Mouse (Mus musculus) forebrain, embryonic 11.5 days (tissue): ENCODE results near the gene Ankfy1. TPM values are rescaled to one million over a fixed set of nuclear protein-coding genes. Genes with fewer than 3 reads are reported as not detected.
"Not testable (repeated sequence)": the region's sequence is repeated elsewhere in the genome, so short reads cannot be mapped to it uniquely, and the experiment has no call there.

Experiments
- ATAC-seq: fragments of 200-750 bp; cut with Nextera tagmentation; replicated peaks from 2 replicates; pipeline ENCODE4 v1.8.0; 2017; ENCODE audit warnings: moderate TSS enrichment; ENCODE audit not compliant: low FRiP score
- DNase-seq: peaks from one replicate; pipeline ENCODE4 v3.0.0-alpha.2; 2017; ENCODE audit warnings: low spot score
- H3K27ac ChIP-seq: fragments of 300-500 bp; sonication (generic); 2 replicates; pipeline ENCODE4 v1.5.1; 2014; ENCODE audit warnings: low read depth, low read length
- H3K27me3 ChIP-seq: fragments of 300-500 bp; sonication (generic); 2 replicates; pipeline ENCODE4 v1.6.1; 2014; ENCODE audit warnings: mild to moderate bottlenecking, low read length, mixed read lengths; ENCODE audit not compliant: control insufficient read depth, insufficient read depth
- H3K36me3 ChIP-seq: fragments of 300-500 bp; sonication (generic); 2 replicates; pipeline ENCODE4 v1.6.1; 2014; ENCODE audit warnings: mild to moderate bottlenecking, low read length, moderate library complexity, mixed read lengths; ENCODE audit not compliant: control insufficient read depth, insufficient read depth
- H3K4me1 ChIP-seq: fragments of 300-500 bp; sonication (generic); replicated peaks from 2 replicates; pipeline ENCODE4 v1.6.1; 2014; ENCODE audit warnings: low read length, mixed read lengths; ENCODE audit not compliant: control insufficient read depth, insufficient read depth
- H3K4me2 ChIP-seq: fragments of 300-500 bp; sonication (generic); 2 replicates; pipeline ENCODE4 v1.6.1; 2014; ENCODE audit warnings: low read depth, mild to moderate bottlenecking, low read length, moderate library complexity, mixed read lengths; ENCODE audit not compliant: severe bottlenecking
- H3K4me3 ChIP-seq: fragments of 300-500 bp; sonication (generic); 2 replicates; pipeline ENCODE4 v1.5.1; 2014; ENCODE audit warnings: low read depth, low read length
- H3K9ac ChIP-seq: fragments of 300-500 bp; sonication (generic); 2 replicates; pipeline ENCODE4 v1.6.1; 2014; ENCODE audit warnings: low read length
- H3K9me3 ChIP-seq: fragments of 300-500 bp; sonication (generic); 2 replicates; pipeline ENCODE4 v1.6.1; 2016; ENCODE audit warnings: low read length, mixed read lengths; ENCODE audit not compliant: control insufficient read depth
- WGBS: fragments of 180-500 bp; shearing (Covaris S2); extraction: QIAGEN DNeasy Blood & Tissue Kit; methylation state at CpG from one replicate; pipeline ENCODE4 v1.1.7; 2014; 5-methylcytosine and 5-hydroxymethylcytosine counted together
- polyA plus RNA-seq: library from polyadenylated mRNA; unstranded; fragments of >200 nt; fragmentation: Nextera tagmentation; extraction: Ambion mirVana; gene quantifications from 2 replicates; pipeline ENCODE4 v1.2.1, GENCODE M21; 2014

Gene Ankfy1
- polyA plus RNA-seq, 1 experiment from 2014 or later = 33.1 TPM

- H3K36me3 ChIP-seq = no peaks in the 10 kb centered on the region
- no peak overlapping the region for H3K4me3 ChIP-seq
- H3K9me3 ChIP-seq = no peaks in the 10 kb centered on the region
- ATAC-seq = no peak
- no peak overlapping the region for H3K27ac ChIP-seq
- no peak overlapping the region for H3K9ac ChIP-seq
- WGBS = 94% methylated on average over 3 of the region's 3 CpGs
- DNase-seq = no peak
- H3K4me1 ChIP-seq = peaks cover 4% of the 10 kb centered on the region; the same call in 1 of the 2 replicates
- no peaks in the 10 kb centered on the region for H3K27me3 ChIP-seq
- H3K4me2 ChIP-seq = no peak overlapping the region
Measured at GRCm38 (mm10) chr11:72695025-72695424, 5.2 kb downstream of the Ankfy1 start.

GRCm38 (mm10) chr11:72696368-72696971 lies 6.7 kb downstream of the Ankfy1 start:
- Histone ChIP-seq H3K4me3 (no peak overlapping the region), H3K4me1 (no peaks in the 10 kb centered on the region), H3K4me2 (no peak overlapping the region), H3K27me3 (no peaks in the 10 kb centered on the region), H3K9me3 (no peaks in the 10 kb centered on the region), H3K27ac (no peak overlapping the region), H3K36me3 (no peaks in the 10 kb centered on the region), H3K9ac (no peak overlapping the region)
- no peak for DNase-seq
- ATAC-seq = no peak
- 88% methylated on average over 2 of the region's 2 CpGs for WGBS

DNA sequence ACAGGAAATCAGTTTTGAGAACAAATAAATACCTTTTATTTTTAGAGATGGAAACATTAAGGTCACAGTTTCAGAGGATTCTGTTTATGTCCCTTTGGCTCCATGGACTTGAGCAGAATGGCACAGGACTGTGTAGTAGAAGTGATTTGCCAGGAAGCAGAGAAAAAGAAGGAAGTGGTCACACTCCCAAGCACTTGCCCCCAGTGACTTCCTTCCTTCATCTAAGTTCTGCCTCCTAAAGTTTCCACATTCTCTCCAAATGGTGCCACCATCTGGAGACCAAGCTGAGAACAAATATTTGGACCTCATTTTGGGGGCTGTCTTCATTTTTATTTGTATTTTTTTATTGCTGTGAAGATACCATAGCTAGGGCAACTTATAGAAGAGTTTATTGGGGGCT lies 7.5 kb downstream of the Ankfy1 start:
- DNase-seq = no peak
- no peaks in the 10 kb centered on the region for H3K9me3 ChIP-seq
- H3K4me1 ChIP-seq = no peaks in the 10 kb centered on the region
- no peak overlapping the region for H3K9ac ChIP-seq
- ATAC-seq = no peak
- H3K27me3 ChIP-seq = no peaks in the 10 kb centered on the region
- no peak overlapping the region for H3K4me3 ChIP-seq
- H3K27ac ChIP-seq = no peak overlapping the region
- H3K36me3 ChIP-seq = no peaks in the 10 kb centered on the region
- no peak overlapping the region for H3K4me2 ChIP-seq

DNA sequence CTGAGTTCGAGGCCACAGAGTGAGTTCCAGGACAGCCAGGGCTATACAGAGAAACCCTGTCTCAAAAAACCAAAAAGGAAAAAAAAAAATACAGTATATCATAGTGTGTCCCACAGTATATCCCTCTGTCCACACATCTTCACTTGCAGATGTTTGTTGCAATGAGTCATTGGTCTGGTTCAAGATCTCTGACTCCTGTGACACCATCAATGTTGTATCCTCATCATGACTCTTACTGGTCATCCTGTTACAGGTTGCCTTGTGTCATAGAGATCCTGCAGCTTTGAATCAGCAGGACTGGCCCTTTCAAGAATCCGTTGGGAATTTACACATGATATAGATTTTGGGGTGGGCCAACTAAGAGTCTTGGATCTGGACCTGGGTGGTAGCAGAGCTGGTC lies 15.3 kb downstream of the Ankfy1 start:
- not testable (repeated sequence) for H3K9me3 ChIP-seq, H3K9ac ChIP-seq, H3K27ac ChIP-seq, ATAC-seq, H3K4me3 ChIP-seq, H3K36me3 ChIP-seq, DNase-seq, H3K4me1 ChIP-seq, H3K27me3 ChIP-seq, H3K4me2 ChIP-seq
- WGBS = 93% methylated on average over 2 of the region's 2 CpGs

- H3K27me3 ChIP-seq = no peaks in the 10 kb centered on the region
- no peak overlapping the region for H3K27ac ChIP-seq
- DNase-seq = no peak
- H3K36me3 ChIP-seq = no peaks in the 10 kb centered on the region; the same call in 1 of the 2 replicates
- H3K4me1 ChIP-seq = no peaks in the 10 kb centered on the region
- H3K4me2 ChIP-seq = no peak overlapping the region
- 95% methylated on average over 5 of the region's 5 CpGs for whole genome bisulfite sequencing
- no peak overlapping the region for H3K4me3 ChIP-seq
- no peak overlapping the region for H3K9ac ChIP-seq
- ATAC-seq = no peak
- H3K9me3 ChIP-seq = no peaks in the 10 kb centered on the region
Measured at GRCm38 (mm10) chr11:72712721-72713120, 22.9 kb downstream of the Ankfy1 start.

DNA sequence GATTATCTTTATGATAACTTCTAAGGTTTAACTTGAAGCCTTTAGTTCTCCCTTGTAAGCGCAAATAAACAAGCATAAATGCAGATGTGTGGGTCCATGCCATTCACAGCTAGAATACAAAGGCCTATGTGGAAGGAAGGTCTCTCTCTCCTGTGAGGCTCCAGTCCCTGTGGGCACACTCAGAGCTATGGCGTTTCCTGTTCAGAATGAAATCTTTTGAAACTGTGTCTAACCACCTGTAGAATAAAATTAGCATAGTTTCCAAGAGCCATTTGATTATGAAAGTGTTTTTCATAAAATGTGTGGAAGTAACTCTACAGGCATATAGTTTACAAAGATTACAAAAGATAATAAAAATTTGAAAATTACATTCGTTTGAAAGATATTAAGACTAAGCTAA lies 28.4 kb downstream of the Ankfy1 start:
- no peaks in the 10 kb centered on the region; the same call in 1 of the 2 replicates for H3K36me3 ChIP-seq
- no peak overlapping the region for H3K4me3 ChIP-seq
- 93% methylated on average over 3 of the region's 3 CpGs for WGBS
- DNase-seq (no peak), ATAC-seq (no peak)
- no peak overlapping the region for H3K9ac ChIP-seq
- H3K27ac ChIP-seq = no peak overlapping the region
- H3K4me1 ChIP-seq = no peaks in the 10 kb centered on the region
- no peaks in the 10 kb centered on the region for H3K9me3 ChIP-seq
- H3K27me3 ChIP-seq = no peaks in the 10 kb centered on the region
- no peak overlapping the region for H3K4me2 ChIP-seq

GRCm38 (mm10) chr11:72723165-72723564 lies 33.4 kb downstream of the Ankfy1 start:
- Histone ChIP-seq H3K36me3 (no peaks in the 10 kb centered on the region; the same call in 1 of the 2 replicates), H3K4me1 (no peaks in the 10 kb centered on the region), H3K9ac (no peak overlapping the region), H3K4me2 (no peak overlapping the region), H3K27me3 (no peaks in the 10 kb centered on the region), H3K4me3 (no peak overlapping the region), H3K27ac (no peak overlapping the region), H3K9me3 (no peaks in the 10 kb centered on the region)
- WGBS = 68% methylated on average over 2 of the region's 2 CpGs
- DNase-seq = no peak
- ATAC-seq = no peak

DNA sequence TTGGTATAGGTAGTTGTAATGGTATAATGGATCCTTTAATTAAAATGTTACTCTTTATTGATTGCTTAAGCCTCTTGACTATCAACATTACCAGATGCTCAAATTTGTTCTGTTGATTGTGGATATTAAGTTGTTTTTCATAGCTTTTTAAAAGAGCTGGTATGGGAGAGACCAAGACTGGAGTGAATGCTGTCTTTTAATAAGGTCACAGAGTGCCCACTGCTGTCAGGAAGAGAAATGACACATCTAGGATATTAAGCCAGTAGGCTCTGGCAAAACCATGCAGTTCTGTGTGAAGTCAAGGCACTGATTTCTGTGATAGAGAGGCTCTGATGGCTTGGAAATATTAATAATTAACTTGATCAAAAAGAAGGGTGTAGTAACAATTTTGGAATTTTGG lies 34.1 kb downstream of the Ankfy1 start:
- ATAC-seq (no peak), DNase-seq (no peak)
- Histone ChIP-seq H3K4me2 (no peak overlapping the region), H3K9ac (no peak overlapping the region), H3K9me3 (no peaks in the 10 kb centered on the region), H3K36me3 (no peaks in the 10 kb centered on the region; the same call in 1 of the 2 replicates), H3K4me3 (no peak overlapping the region), H3K27ac (no peak overlapping the region), H3K4me1 (no peaks in the 10 kb centered on the region), H3K27me3 (no peaks in the 10 kb centered on the region)

DNA sequence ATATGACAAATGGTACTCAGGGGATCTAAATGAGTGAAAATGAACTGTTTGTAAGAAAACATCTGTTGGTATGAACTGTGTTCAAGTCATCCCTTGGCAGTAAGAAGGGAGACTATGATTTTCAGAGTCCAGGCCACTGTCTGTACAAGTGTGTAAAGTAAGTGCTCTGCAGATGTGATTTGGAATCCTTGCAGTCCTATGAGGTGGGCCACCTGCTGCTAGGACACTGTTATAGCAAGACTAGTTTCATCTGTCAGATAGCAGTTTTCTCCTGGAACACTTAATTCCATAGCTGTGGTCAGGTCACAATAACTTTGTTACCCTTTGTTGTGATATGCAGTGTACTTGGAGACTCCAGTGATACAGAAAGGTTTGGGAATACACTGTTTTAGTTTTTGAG lies 36.2 kb downstream of the Ankfy1 start:
- Histone ChIP-seq H3K36me3 (peaks cover 3% of the 10 kb centered on the region; the same call in 1 of the 2 replicates), H3K9me3 (no peaks in the 10 kb centered on the region), H3K27ac (no peak overlapping the region), H3K4me3 (no peak overlapping the region), H3K4me1 (no peaks in the 10 kb centered on the region), H3K9ac (no peak overlapping the region), H3K4me2 (no peak overlapping the region), H3K27me3 (no peaks in the 10 kb centered on the region)
- no peak for ATAC-seq
- no peak for DNase-seq
